Mouse (Mus musculus): ENCODE data around the gene Shank3.

DNA sequence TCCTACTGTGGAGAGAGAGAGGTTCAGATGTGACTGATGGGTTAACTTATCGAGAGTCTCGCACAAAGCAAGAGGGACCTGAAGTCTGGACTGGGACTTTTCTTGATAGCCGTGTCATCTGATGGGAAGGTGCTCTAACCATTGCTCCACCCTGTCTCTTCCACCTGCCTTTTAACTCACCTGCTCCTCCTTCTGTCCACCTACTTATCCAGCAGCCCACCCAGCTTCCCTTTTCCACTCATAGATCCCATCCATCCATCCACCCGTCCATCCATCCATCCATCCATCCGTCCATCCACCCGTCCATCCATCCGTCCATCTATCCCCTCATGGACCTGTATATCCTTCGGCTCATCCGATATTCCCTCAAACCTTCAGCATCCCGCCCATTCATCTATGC is 29.5 kb downstream of the Shank3 start:
- TF ChIP-seq CTCF (IDR thresholded peaks at IDR 0.05; ENCODE audit: low read depth, low read length) (no peak), POLR2A (IDR thresholded peaks at IDR 0.05; ENCODE audit: insufficient read depth, low read length) (no peak), EP300 (IDR thresholded peaks at IDR 0.05; ENCODE audit: insufficient read depth, low read depth, low read length) (no peak)

Data from ES-Bruce4 (cell line).